29 mouse cellular contexts compared by ENCODE assay signal in genomic region chr5:3309122-3309521, GRCm38 (mm10). TPM values are rescaled to one million over a fixed set of nuclear protein-coding genes. Genes with fewer than 3 reads are reported as not detected.
DNase-seq lines count a peak whose midpoint lies in the region; ATAC-seq lines count a peak whose summit lies in the region.
"Had no signal": no experiment of that assay in that cellular context is flagged by ENCODE, and none has a peak within 500 bp of the region (broad histone marks: within the 10 kb centered on the region; RNA-seq: fewer than 3 reads in every experiment).

No protein-coding gene starts in this region.

- no peaks in the 10 kb centered on the region for H3K4me1 ChIP-seq in midbrain, embryonic 13.5 days (replicated peaks)
- H3K4me1 ChIP-seq in hindbrain, embryonic 13.5 days (replicated peaks), result no peaks in the 10 kb centered on the region
- H3K4me1 ChIP-seq: embryonic facial prominence, embryonic 10.5 days; embryonic facial prominence, embryonic 13.5 days; forebrain, embryonic 10.5 days; forebrain, embryonic 13.5 days; hindbrain, embryonic 12.5 days; intestine, embryonic 15.5 days had no signal

- H3K27me3 ChIP-seq in midbrain, embryonic 13.5 days, result no peaks in the 10 kb centered on the region
- H3K27me3 ChIP-seq in hindbrain, embryonic 13.5 days, result no peaks in the 10 kb centered on the region
- H3K27me3 ChIP-seq: CH12.LX; embryonic facial prominence, embryonic 13.5 days; forebrain, embryonic 13.5 days; hindbrain, embryonic 12.5 days; intestine, embryonic 15.5 days had no signal

- no peak overlapping the region for H3K4me3 ChIP-seq in midbrain, embryonic 13.5 days (replicated peaks)
- H3K4me3 ChIP-seq in hindbrain, embryonic 13.5 days, result no peak overlapping the region
- H3K4me3 ChIP-seq: embryonic facial prominence, embryonic 10.5 days; embryonic facial prominence, embryonic 13.5 days; erythroblast, embryonic 14.5 days; forebrain, embryonic 10.5 days; forebrain, embryonic 13.5 days; heart, adult 2 months; hindbrain, embryonic 12.5 days; intestine, embryonic 15.5 days had no signal

- no peaks in the 10 kb centered on the region for H3K9me3 ChIP-seq in midbrain, embryonic 13.5 days
- no peaks in the 10 kb centered on the region for H3K9me3 ChIP-seq in hindbrain, embryonic 13.5 days
- H3K9me3 ChIP-seq: embryonic facial prominence, embryonic 10.5 days; embryonic facial prominence, embryonic 13.5 days; forebrain, embryonic 13.5 days; hindbrain, embryonic 12.5 days; intestine, embryonic 15.5 days had no signal

- DNase-seq in heart, adult 11 months, result peak; percentile 23
- no peak for DNase-seq in heart, adult 9 months (ENCODE audit: low spot score in 2 of 2)
- peak; percentile 80 for DNase-seq in ZHBTc4 (ENCODE audit: low read depth, low spot score)
- no peak for DNase-seq in spleen, postnatal 4 days (ENCODE audit: low spot score in 2 of 2)
- DNase-seq: adrenal gland, adult 2 months; adrenal gland, postnatal 25 days; B cell, adult 2 months; cerebellum, adult 11-12 months; cerebellum, adult 8-10 months; cerebellum, postnatal 10 days; cerebellum, postnatal 36 days; embryo, embryonic 11 days; gastrocnemius, postnatal 10 days; gastrocnemius, postnatal 36 days; heart, adult 2 months had no signal

- peak; percentile 48 for ATAC-seq in granulocyte monocyte progenitor cell, adult 5-6 weeks (replicated peaks; ENCODE audit: poor library complexity, severe bottlenecking)
- ATAC-seq in midbrain, embryonic 13.5 days, result no peak
- no peak for ATAC-seq in hindbrain, embryonic 13.5 days (ENCODE audit: low FRiP score)
- ATAC-seq: forebrain, embryonic 13.5 days; forebrain, embryonic 16.5 days; hindbrain, embryonic 16.5 days; intestine, embryonic 15.5 days had no signal

- no peaks in the 10 kb centered on the region for H3K36me3 ChIP-seq in midbrain, embryonic 13.5 days
- H3K36me3 ChIP-seq in hindbrain, embryonic 13.5 days, result no peaks in the 10 kb centered on the region
- H3K36me3 ChIP-seq: embryonic facial prominence, embryonic 10.5 days; embryonic facial prominence, embryonic 13.5 days; forebrain, embryonic 10.5 days; hindbrain, embryonic 12.5 days; intestine, embryonic 15.5 days had no signal

- no peak overlapping the region for H3K27ac ChIP-seq in midbrain, embryonic 13.5 days
- no peak overlapping the region for H3K27ac ChIP-seq in hindbrain, embryonic 13.5 days
- H3K27ac ChIP-seq: embryonic facial prominence, embryonic 10.5 days; embryonic facial prominence, embryonic 13.5 days; forebrain, embryonic 10.5 days; forebrain, embryonic 13.5 days; heart, adult 2 months; hindbrain, embryonic 12.5 days; intestine, embryonic 15.5 days had no signal

- H3K9ac ChIP-seq in midbrain, embryonic 13.5 days (replicated peaks), result no peak overlapping the region
- H3K9ac ChIP-seq in hindbrain, embryonic 13.5 days, result no peak overlapping the region
- H3K9ac ChIP-seq: embryonic facial prominence, embryonic 13.5 days; forebrain, embryonic 13.5 days; hindbrain, embryonic 12.5 days; intestine, embryonic 15.5 days had no signal

- H3K4me2 ChIP-seq in midbrain, embryonic 13.5 days (replicated peaks), result no peak overlapping the region
- no peak overlapping the region for H3K4me2 ChIP-seq in hindbrain, embryonic 13.5 days
- H3K4me2 ChIP-seq: embryonic facial prominence, embryonic 13.5 days; forebrain, embryonic 13.5 days; heart, embryonic 11.5 days; hindbrain, embryonic 12.5 days; intestine, embryonic 15.5 days had no signal

RNA-seq across cellular contexts. Expression of gene Cdk6, which starts 32.2 kb away (rescaled TPM):
- total RNA-seq in granulocyte monocyte progenitor cell, adult 5-6 weeks (2014; fragmentation: Nextera tagmentation), result 278 and 308 TPM in 2 replicates
- total RNA-seq in granulocyte monocyte progenitor cell, adult 5-6 weeks (2017), result 207 and 253 TPM in 2 replicates
- polyA plus RNA-seq in midbrain, embryonic 13.5 days (2015; fragmentation: Nextera tagmentation; extraction: Ambion mirVana), result 15.9 and 18.0 TPM in 2 replicates
- polyA plus RNA-seq in hindbrain, embryonic 13.5 days (2015; fragmentation: Nextera tagmentation; extraction: Ambion mirVana), result 11.8 and 12.3 TPM in 2 replicates

Comparison
In these comparisons a context has a peak if more than half of its experiments do, and no peak if none do; other contexts are left out.
1. DNase-seq: peak in heart, adult 11 months (single experiment) and ZHBTc4 (single experiment); none in heart, adult 9 months (0 of 2) and spleen, postnatal 4 days (0 of 2).